Mouse (Mus musculus): Measurements from ENCODE around the gene Bhlhb9.
A peak's percentile ranks its signal among the peaks of the same experiment; 100 is the strongest.
"Not testable (repeated sequence)": the region's sequence is repeated elsewhere in the genome, so short reads cannot be mapped to it uniquely, and the experiment has no call there.

DNA sequence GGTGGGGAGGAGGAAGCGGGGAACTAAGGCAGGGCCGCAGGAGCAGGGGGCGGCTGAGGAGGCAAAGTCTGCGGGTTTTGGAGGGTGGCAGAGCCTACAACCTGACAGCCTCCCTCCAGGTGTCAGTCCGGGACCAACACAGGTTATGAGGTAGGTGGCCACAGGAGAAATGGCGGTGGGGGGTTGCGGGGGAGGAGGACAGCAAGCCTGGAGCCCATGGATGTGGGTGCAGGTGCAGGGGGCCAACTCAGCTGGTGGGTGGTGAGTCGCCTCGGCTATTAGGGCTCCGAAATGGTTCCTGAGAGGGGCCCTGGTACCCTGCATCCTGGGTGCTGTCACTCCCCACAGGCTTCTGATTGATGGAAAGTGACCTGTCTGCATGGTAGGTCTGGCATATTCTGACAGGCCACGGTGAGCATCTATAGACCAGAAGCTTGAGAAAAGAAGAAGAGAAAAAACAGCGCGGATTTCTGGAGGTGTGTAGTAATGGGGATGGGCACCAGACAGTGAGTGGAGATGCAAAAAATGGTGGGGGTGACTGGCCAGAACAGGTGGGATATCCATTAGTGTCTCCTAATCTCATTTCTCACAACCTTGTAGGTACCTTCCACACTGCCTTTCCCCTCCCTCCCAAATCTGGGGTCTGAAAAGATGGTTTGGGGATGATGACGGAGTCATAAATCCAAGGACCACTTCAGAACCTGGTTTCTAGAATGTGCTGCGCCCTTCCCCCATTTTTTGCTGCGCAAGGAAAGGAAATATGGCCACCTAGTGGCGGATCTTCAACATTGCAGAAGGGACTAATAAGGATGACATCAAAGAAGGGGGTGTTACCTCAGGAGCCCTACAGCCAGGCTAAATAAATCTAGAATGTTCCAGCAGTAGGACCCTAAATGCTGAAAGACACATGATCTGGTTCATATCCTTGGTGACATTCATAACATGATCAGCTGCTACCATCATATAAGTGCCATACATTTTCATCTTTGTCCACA lies 42.3 kb downstream of the Bhlhb9 start:
- TF ChIP-seq MAFK (IDR thresholded peaks at IDR 0.05; ENCODE audit: borderline replicate concordance, low read depth, low read length); POLR2A (IDR thresholded peaks at IDR 0.05; ENCODE audit: control insufficient read depth in 1 of 2, insufficient read depth in 1 of 2, low read depth in 1 of 2, low read length in 2 of 2, poor library complexity in 1 of 2); HCFC1 (IDR thresholded peaks at IDR 0.05; ENCODE audit: low read depth, low read length); ZMIZ1 (IDR thresholded peaks at IDR 0.05; ENCODE audit: low read depth, low read length): not testable (repeated sequence)
- TF ChIP-seq CTCF (IDR thresholded peaks at IDR 0.05 in 2 of 3, conservative IDR thresholded peaks at IDR 0.05 in 1 of 3; ENCODE audit: control insufficient read depth in 1 of 3, insufficient read depth in 1 of 3, low read depth in 2 of 3, low read length in 3 of 3, poor library complexity in 1 of 3, severe bottlenecking in 1 of 3), result peak; percentile 27 to 49 (median 28); a peak in 4 of 6 replicates
